In the genomic region with DNA sequence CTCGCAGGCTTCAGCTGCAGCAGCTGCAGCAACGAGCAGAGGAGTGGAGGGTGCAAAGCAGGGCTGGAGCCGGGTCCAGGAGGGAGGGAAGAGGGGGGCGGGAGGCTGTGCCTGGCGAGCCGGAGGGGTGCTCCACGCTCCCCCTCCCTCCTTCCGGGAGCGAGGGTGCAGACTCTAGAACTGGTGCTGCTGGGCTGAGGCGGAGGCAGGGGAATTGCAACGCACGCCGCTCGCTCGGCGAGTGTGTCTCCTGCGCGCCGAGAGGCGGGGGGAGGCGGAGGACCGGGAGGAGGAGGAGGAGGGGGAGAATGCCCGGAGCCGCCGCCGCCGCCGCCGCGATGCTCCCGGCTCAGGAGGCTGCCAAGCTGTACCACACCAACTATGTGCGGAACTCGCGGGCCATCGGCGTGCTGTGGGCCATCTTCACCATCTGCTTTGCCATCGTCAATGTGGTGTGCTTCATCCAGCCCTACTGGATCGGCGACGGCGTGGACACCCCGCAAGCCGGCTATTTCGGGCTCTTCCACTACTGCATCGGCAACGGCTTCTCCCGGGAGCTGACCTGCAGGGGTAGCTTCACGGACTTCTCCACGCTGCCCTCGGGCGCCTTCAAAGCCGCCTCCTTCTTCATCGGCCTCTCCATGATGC, we compare ENCODE assay signal across 8 mouse cellular contexts. TPM values are rescaled to one million over a fixed set of nuclear protein-coding genes. Genes with fewer than 3 reads are reported as not detected.
A peak's percentile ranks its signal among the peaks of the same experiment; 100 is the strongest.
DNase-seq lines count a peak whose midpoint lies in the region; ATAC-seq and TF ChIP-seq lines count a peak whose summit lies in the region.

A gene (plus strand): TSS at position 175 of the 648 bp plus-strand sequence.

- no peak for TF ChIP-seq CTCF in kidney, adult 2 months (conservative IDR thresholded peaks at IDR 0.05; ENCODE audit: insufficient read depth, insufficient read length, low read depth, low read length)

- peak; percentile 72 for ATAC-seq in embryonic facial prominence, embryonic 14.5 days (ENCODE audit: low read depth)
- ATAC-seq in hindbrain, embryonic 11.5 days (ENCODE audit: low FRiP score), result peak; percentile 93
- peak; percentile 92 for ATAC-seq in neural tube, embryonic 14.5 days (ENCODE audit: low read depth)

- TF ChIP-seq POLR2A in kidney, adult 2 months (IDR thresholded peaks at IDR 0.05; ENCODE audit: low read depth, low read length), result no peak

- H3K4me3 ChIP-seq in kidney, adult 2 months (ENCODE audit: insufficient read depth, low read depth, low read length), result peak within 1 kb of the TSS; percentile 41
- peak within 1 kb of the TSS; percentile 56 for H3K4me3 ChIP-seq in embryonic facial prominence, embryonic 14.5 days (ENCODE audit: low read depth, low read length)
- H3K4me3 ChIP-seq in hindbrain, embryonic 11.5 days (ENCODE audit: low read depth, low read length), result peak within 1 kb of the TSS; percentile 64
- peak within 1 kb of the TSS; percentile 67 for H3K4me3 ChIP-seq in limb, embryonic 10.5 days
- H3K4me3 ChIP-seq in neural tube, embryonic 14.5 days (ENCODE audit: low read depth, low read length), result peak within 1 kb of the TSS; percentile 51

- no peak within 1 kb of the TSS for H3K27ac ChIP-seq in kidney, adult 2 months (ENCODE audit: insufficient read depth, low read depth, low read length)
- no peak within 1 kb of the TSS for H3K27ac ChIP-seq in embryonic facial prominence, embryonic 14.5 days (replicated peaks; ENCODE audit: low read depth, low read length)
- H3K27ac ChIP-seq in hindbrain, embryonic 11.5 days (ENCODE audit: low read depth, low read length), result no peak within 1 kb of the TSS
- peak within 1 kb of the TSS; percentile 42 for H3K27ac ChIP-seq in limb, embryonic 10.5 days
- peak within 1 kb of the TSS; percentile 28; the same call in 1 of the 2 replicates for H3K27ac ChIP-seq in neural tube, embryonic 14.5 days (ENCODE audit: low read depth, low read length)

- 0 out of 2 replicates have a peak, but pooled peaks cover 2% of the 10 kb centered on the region for H3K4me1 ChIP-seq in kidney, adult 2 months (ENCODE audit: control insufficient read depth, insufficient read depth, low read length)
- no peaks in the 10 kb centered on the region for H3K4me1 ChIP-seq in embryonic facial prominence, embryonic 14.5 days (ENCODE audit: control insufficient read depth, insufficient read depth, low read length)
- H3K4me1 ChIP-seq in hindbrain, embryonic 11.5 days (replicated peaks; ENCODE audit: control insufficient read depth, insufficient read depth, low read length), result no peaks in the 10 kb centered on the region
- peaks cover 19% of the 10 kb centered on the region for H3K4me1 ChIP-seq in limb, embryonic 10.5 days
- 0 out of 2 replicates have a peak, but pooled peaks cover 4% of the 10 kb centered on the region for H3K4me1 ChIP-seq in neural tube, embryonic 14.5 days (ENCODE audit: control insufficient read depth, insufficient read depth, low read length)

- 2% methylated on average over 52 of the region's 53 CpGs for WGBS in kidney, adult 2 months
- WGBS in embryonic facial prominence, embryonic 14.5 days, result 1% methylated on average over 32 of the region's 53 CpGs
- WGBS in hindbrain, embryonic 11.5 days, result under 1% methylated on average over 47 of the region's 53 CpGs
- under 1% methylated on average over 46 of the region's 53 CpGs for WGBS in limb, embryonic 10.5 days
- WGBS in neural tube, embryonic 14.5 days, result 0% methylated on average over 48 of the region's 53 CpGs

- H3K27me3 ChIP-seq in kidney, adult 2 months (replicated peaks; ENCODE audit: control insufficient read depth, insufficient read depth, low read length), result no peaks in the 10 kb centered on the region
- H3K27me3 ChIP-seq in embryonic facial prominence, embryonic 14.5 days (replicated peaks; ENCODE audit: control insufficient read depth, insufficient read depth, low read length), result peaks cover 53% of the 10 kb centered on the region
- peaks cover 2% of the 10 kb centered on the region; the same call in 1 of the 2 replicates for H3K27me3 ChIP-seq in hindbrain, embryonic 11.5 days (ENCODE audit: control insufficient read depth, insufficient read depth, low read length)
- peaks cover 50% of the 10 kb centered on the region for H3K27me3 ChIP-seq in limb, embryonic 10.5 days (ENCODE audit: low read depth, poor library complexity, severe bottlenecking)
- H3K27me3 ChIP-seq in neural tube, embryonic 14.5 days (ENCODE audit: control insufficient read depth, insufficient read depth, low read length), result peaks cover 3% of the 10 kb centered on the region; the same call in 1 of the 2 replicates

- no peaks in the 10 kb centered on the region for H3K36me3 ChIP-seq in kidney, adult 2 months (ENCODE audit: control insufficient read depth, insufficient read depth, low read length)
- no peaks in the 10 kb centered on the region for H3K36me3 ChIP-seq in embryonic facial prominence, embryonic 14.5 days (ENCODE audit: control insufficient read depth, insufficient read depth, low read length)
- no peaks in the 10 kb centered on the region for H3K36me3 ChIP-seq in hindbrain, embryonic 11.5 days (ENCODE audit: control insufficient read depth, insufficient read depth, low read length)
- H3K36me3 ChIP-seq in limb, embryonic 10.5 days, result no peaks in the 10 kb centered on the region
- H3K36me3 ChIP-seq in neural tube, embryonic 14.5 days (ENCODE audit: control insufficient read depth, insufficient read depth, low read length), result no peaks in the 10 kb centered on the region

- peak within 1 kb of the TSS; percentile 95 for H3K4me2 ChIP-seq in embryonic facial prominence, embryonic 14.5 days (ENCODE audit: low read depth, low read length)
- H3K4me2 ChIP-seq in hindbrain, embryonic 11.5 days (replicated peaks; ENCODE audit: low read depth, low read length), result peak within 1 kb of the TSS; percentile 97
- H3K4me2 ChIP-seq in neural tube, embryonic 14.5 days (ENCODE audit: low read depth, low read length), result peak within 1 kb of the TSS; percentile 96

- no peak for DNase-seq in kidney, adult 2 months
- DNase-seq in kidney, adult 11 months, result no peak
- DNase-seq in adrenal gland, postnatal 36 days, result peak; percentile 2 to 9
- peak; percentile 37 for DNase-seq in embryonic facial prominence, embryonic 14.5 days (ENCODE audit: low spot score)
- peak; percentile 77 for DNase-seq in hindbrain, embryonic 11.5 days (ENCODE audit: low spot score)
- DNase-seq in limb, embryonic 10.5 days (ENCODE audit: low spot score), result peak; percentile 66
- DNase-seq in spleen, postnatal 14 days (ENCODE audit: low spot score in 2 of 2), result no peak

- no peaks in the 10 kb centered on the region for H3K9me3 ChIP-seq in embryonic facial prominence, embryonic 14.5 days (ENCODE audit: control insufficient read depth, low read length)
- H3K9me3 ChIP-seq in hindbrain, embryonic 11.5 days (ENCODE audit: control insufficient read depth, low read length), result no peaks in the 10 kb centered on the region
- no peaks in the 10 kb centered on the region for H3K9me3 ChIP-seq in limb, embryonic 10.5 days (replicated peaks)
- H3K9me3 ChIP-seq in neural tube, embryonic 14.5 days (ENCODE audit: control insufficient read depth, low read length), result no peaks in the 10 kb centered on the region

- H3K9ac ChIP-seq in embryonic facial prominence, embryonic 14.5 days (ENCODE audit: low read depth, low read length), result peak within 1 kb of the TSS; percentile 54
- peak within 1 kb of the TSS; percentile 46 for H3K9ac ChIP-seq in hindbrain, embryonic 11.5 days (ENCODE audit: low read depth, low read length)
- H3K9ac ChIP-seq in neural tube, embryonic 14.5 days (replicated peaks; ENCODE audit: low read depth, low read length), result peak within 1 kb of the TSS; percentile 77

RNA-seq across cellular contexts. Expression of the gene that starts here (rescaled TPM):
- 0.16 and 0.24 TPM in 2 replicates for polyA plus RNA-seq in kidney, adult 2 months (2012; rRNA removed)
- 1 to 10 TPM in 1 of 2 experiments, under 1 TPM in 1; 0.89 to 1.1 TPM for total RNA-seq in adrenal gland, postnatal 36 days (2021)
- 0.97 and 1.3 TPM in 2 replicates for polyA plus RNA-seq in embryonic facial prominence, embryonic 14.5 days (2014; fragmentation: Nextera tagmentation; extraction: Ambion mirVana)
- 1.1 and 1.8 TPM in 2 replicates for polyA plus RNA-seq in hindbrain, embryonic 11.5 days (2014; fragmentation: Nextera tagmentation; extraction: Ambion mirVana)
- 0.18 and 0.44 TPM in 2 replicates for polyA plus RNA-seq in limb, embryonic 10.5 days (2016; fragmentation: Nextera tagmentation; extraction: Ambion mirVana)
- polyA plus RNA-seq in neural tube, embryonic 14.5 days (2014; fragmentation: Nextera tagmentation; extraction: Ambion mirVana), result 19.3 and 27.6 TPM in 2 replicates

Comparison
In these comparisons a context has a peak if more than half of its experiments do, and no peak if none do; other contexts are left out.
1. Peak in DNase-seq, H3K4me3 ChIP-seq and H3K27ac ChIP-seq in limb, embryonic 10.5 days; RNA of the gene not detected or under 1 TPM.
2. DNase-seq: peak in adrenal gland, postnatal 36 days (2 of 2), embryonic facial prominence, embryonic 14.5 days (single experiment) and hindbrain, embryonic 11.5 days (single experiment); none in kidney, adult 2 months (single experiment), kidney, adult 11 months (single experiment) and spleen, postnatal 14 days (0 of 2).
3. Peak in every context shown above with its lines, with median percentiles within 50 percentile points of each other: H3K4me3 ChIP-seq, ATAC-seq, H3K4me2 ChIP-seq and H3K9ac ChIP-seq.